Mouse (Mus musculus) lung, embryonic 15.5 days (tissue): ENCODE results near the gene Churc1. TPM values are rescaled to one million over a fixed set of nuclear protein-coding genes. Genes with fewer than 3 reads are reported as not detected.
A peak's percentile ranks its signal among the peaks of the same experiment; 100 is the strongest.

Experiments used
- ATAC-seq: fragments of 200-750 bp; cut with Nextera tagmentation; 2 replicates; pipeline ENCODE4 v1.8.0; 2017; ENCODE audit warnings: moderate number of reproducible peaks, borderline replicate concordance; ENCODE audit not compliant: low FRiP score, low TSS enrichment; ENCODE audit errors: extremely low read depth
- H3K27ac ChIP-seq: fragments of 300-500 bp; sonication (generic); 2 replicates; pipeline ENCODE4 v1.5.1; 2015; ENCODE audit warnings: moderate library complexity, mild to moderate bottlenecking, inconsistent platforms
- H3K27me3 ChIP-seq: fragments of 300-500 bp; sonication (generic); 2 replicates; pipeline ENCODE4 v1.6.1; 2015; ENCODE audit warnings: inconsistent platforms
- H3K36me3 ChIP-seq: fragments of 300-500 bp; sonication (generic); 2 replicates; pipeline ENCODE4 v1.6.1; 2015; ENCODE audit warnings: inconsistent platforms
- H3K4me1 ChIP-seq: fragments of 300-500 bp; sonication (generic); 2 replicates; pipeline ENCODE4 v1.6.1; 2015; ENCODE audit warnings: inconsistent platforms
- H3K4me2 ChIP-seq: fragments of 300-500 bp; sonication (generic); 2 replicates; pipeline ENCODE4 v1.6.1; 2015; ENCODE audit warnings: inconsistent platforms, mild to moderate bottlenecking, moderate library complexity
- H3K4me3 ChIP-seq: fragments of 300-500 bp; sonication (generic); 2 replicates; pipeline ENCODE4 v1.5.1; 2015; ENCODE audit warnings: mild to moderate bottlenecking, inconsistent platforms
- H3K9ac ChIP-seq: fragments of 300-500 bp; sonication (generic); 2 replicates; pipeline ENCODE4 v1.6.1; 2015; ENCODE audit warnings: inconsistent platforms
- H3K9me3 ChIP-seq: fragments of 300-500 bp; sonication (generic); 2 replicates; pipeline ENCODE4 v1.6.1; 2016; ENCODE audit warnings: inconsistent platforms
- WGBS: fragments of 180-500 bp; shearing (Covaris S2); methylation state at CpG from one replicate; pipeline ENCODE4 v1.1.7; 2015; 5-methylcytosine and 5-hydroxymethylcytosine counted together
- polyA plus RNA-seq: library from polyadenylated mRNA; unstranded; fragments of >200 nt; fragmentation: Nextera tagmentation; extraction: Ambion mirVana; gene quantifications from 2 replicates; pipeline ENCODE4 v1.2.1, GENCODE M21; 2015

The Churc1 gene
- polyA plus RNA-seq, 1 experiment from 2014 or later: 139 TPM

DNA sequence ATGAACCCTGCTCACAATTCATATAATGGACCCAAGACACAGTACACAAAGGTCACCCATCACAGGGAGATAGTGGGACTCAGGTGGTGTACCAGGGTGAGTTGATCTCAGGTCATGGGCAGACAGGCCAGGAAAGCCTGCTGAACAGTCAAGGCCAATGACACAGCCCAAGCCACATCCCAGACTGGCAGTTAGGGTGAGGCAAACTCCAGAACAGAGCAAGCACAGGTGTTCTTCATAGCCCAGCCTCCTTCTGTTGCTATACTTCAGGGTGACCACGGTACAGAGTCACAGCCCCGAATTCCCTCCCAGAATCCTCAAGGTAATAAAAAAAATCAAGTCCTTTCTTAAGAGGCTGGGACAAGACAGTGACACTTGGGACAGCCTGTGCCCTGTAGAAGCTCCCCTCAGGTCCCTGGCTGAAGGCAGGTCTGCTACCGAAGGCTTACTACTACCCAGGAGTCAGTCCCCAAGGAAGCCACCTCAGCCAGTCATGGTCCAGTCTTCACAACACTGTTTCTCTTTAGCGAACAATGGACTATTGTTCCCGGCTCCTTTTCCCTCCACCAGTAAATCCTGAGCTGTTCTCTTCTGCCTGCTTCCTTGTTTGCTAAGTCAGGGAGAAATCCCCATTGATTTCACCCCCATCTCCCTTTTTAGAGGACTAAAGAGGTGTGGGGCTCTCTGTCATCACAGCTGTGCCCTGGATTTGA is 32.8 kb downstream of the Churc1 start:
- Histone ChIP-seq H3K9me3 (no peaks in the 10 kb centered on the region), H3K27me3 (no peaks in the 10 kb centered on the region), H3K27ac (no peak overlapping the region), H3K4me1 (peaks cover 8% of the 10 kb centered on the region), H3K4me3 (no peak overlapping the region), H3K36me3 (no peaks in the 10 kb centered on the region), H3K4me2 (no peak overlapping the region), H3K9ac (no peak overlapping the region)
- 56% methylated on average over 5 of the region's 5 CpGs for WGBS
- no peak for ATAC-seq

DNA sequence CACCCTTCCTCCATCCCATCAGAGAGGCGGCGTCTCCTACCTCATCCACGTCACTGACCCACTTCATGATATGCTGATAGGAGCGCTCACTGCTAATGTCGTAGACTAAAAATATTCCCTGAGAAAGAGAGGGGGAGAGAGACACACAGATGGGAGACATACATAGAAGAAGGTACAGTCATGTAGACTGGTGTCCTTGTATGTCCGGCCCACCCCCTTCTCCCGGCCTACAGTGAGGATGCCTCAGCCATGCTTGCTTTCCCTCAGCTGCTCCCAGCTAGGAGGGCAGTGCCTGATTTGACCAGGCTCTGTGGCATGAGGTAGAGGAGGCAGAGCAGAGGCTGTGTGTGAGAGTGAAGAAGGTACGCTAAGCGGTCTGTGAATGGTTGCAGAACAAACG is 37.7 kb downstream of the Churc1 start:
- H3K36me3 ChIP-seq: no peaks in the 10 kb centered on the region
- no peaks in the 10 kb centered on the region for H3K9me3 ChIP-seq
- ATAC-seq: no peak
- peaks cover 8% of the 10 kb centered on the region for H3K4me1 ChIP-seq
- H3K4me3 ChIP-seq: no peak overlapping the region
- no peak overlapping the region for H3K9ac ChIP-seq
- H3K27me3 ChIP-seq: no peaks in the 10 kb centered on the region
- no peak overlapping the region for H3K4me2 ChIP-seq
- H3K27ac ChIP-seq: no peak overlapping the region
- WGBS: 89% methylated on average over 10 of the region's 10 CpGs

DNA sequence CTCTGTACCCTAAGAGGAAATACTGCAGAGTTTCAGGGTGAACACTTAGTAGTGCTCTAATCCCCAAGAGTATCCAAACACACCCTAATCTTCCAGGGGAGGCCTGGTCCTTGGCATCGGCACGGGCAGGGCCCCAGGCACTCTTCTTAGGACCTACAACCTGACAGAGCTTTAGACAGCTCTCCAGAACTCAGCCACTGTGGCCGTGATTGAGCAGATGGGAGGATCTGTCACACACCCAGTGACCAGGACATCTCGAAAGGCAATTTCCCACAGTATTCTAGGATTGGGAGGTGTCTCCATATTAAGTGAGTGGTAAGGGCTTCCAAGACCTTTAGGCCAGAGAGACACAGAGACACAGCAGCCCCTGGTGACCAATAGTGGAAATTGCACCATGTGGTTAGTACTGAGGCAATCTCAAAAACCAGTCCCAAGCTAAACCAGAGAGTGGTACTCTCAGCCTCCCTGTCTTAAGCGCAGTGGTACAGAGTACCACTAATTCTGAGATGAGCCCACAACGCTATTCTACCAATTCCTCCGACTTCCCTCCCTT is 38.4 kb downstream of the Churc1 start:
- Histone ChIP-seq H3K4me2 (no peak overlapping the region), H3K4me3 (no peak overlapping the region), H3K27ac (no peak overlapping the region), H3K4me1 (peaks cover 2% of the 10 kb centered on the region; the same call in 1 of the 2 replicates), H3K27me3 (no peaks in the 10 kb centered on the region), H3K9me3 (no peaks in the 10 kb centered on the region), H3K9ac (no peak overlapping the region), H3K36me3 (no peaks in the 10 kb centered on the region)
- WGBS: 51% methylated on average over 7 of the region's 7 CpGs
- ATAC-seq: peak; percentile 44; the same call in 1 of the 2 replicates

DNA sequence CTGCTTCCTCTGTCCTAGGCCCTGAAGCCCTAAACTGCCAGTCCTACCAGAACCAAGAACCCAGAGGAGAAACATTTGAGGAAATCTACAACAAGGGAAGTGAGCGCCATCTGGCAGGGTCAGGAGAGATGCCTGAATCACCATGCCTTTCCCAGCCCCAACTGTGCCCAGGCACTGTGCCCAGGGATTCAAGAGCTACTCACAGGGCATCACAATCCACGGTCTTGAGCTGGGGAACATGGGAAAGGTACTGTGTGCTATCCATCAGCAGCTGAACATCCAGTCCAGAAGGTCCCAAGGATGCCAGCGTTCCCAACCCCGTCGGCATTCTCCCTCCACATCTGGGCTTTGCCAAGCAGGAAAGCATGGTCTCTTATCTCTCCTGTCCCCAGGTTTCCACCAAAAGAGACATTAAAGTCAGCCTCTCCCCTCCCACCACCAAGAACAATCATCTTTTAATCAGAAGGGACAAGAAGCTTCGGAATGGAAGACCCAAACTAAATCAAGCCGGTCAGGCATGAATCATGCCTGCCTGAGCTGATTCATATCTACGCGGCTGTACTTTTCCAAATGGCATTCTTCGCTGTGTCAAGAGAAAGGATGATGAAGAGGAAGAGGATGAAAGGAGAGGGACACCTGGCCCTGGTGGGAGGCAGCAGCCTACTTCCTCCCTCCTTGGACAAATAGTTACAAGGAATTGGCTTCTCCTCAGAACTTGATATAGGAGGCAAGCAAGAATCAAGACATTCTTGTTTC is 39.9 kb downstream of the Churc1 start:
- H3K4me1 ChIP-seq: no peaks in the 10 kb centered on the region
- H3K4me2 ChIP-seq: no peak overlapping the region
- no peaks in the 10 kb centered on the region for H3K27me3 ChIP-seq
- no peak overlapping the region for H3K27ac ChIP-seq
- H3K9ac ChIP-seq: no peak overlapping the region
- ATAC-seq: no peak
- no peak overlapping the region for H3K4me3 ChIP-seq
- H3K36me3 ChIP-seq: no peaks in the 10 kb centered on the region
- 81% methylated on average over 10 of the region's 10 CpGs for WGBS
- H3K9me3 ChIP-seq: no peaks in the 10 kb centered on the region

DNA sequence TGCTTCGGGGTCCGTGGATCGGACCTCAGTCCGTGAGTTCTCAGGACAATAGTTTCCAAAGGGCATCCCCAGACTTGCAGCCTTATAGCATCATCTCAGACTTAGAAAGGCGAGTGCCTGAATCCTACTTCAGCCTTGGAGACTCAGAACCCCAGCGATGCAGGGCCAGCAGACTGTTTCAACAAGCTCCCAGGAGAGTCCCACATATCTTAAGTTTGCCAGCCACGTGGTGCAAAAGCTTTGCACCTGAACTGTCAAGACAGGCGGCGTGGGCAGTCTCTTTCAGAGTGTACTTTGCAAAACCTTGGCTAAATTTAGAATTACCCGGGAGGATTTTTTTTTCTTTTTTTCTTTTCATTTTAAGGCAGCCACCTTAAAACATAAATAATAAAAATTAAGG is 42.5 kb downstream of the Churc1 start:
- WGBS: 67% methylated on average over 10 of the region's 10 CpGs
- no peak overlapping the region for H3K27ac ChIP-seq
- ATAC-seq: no peak

DNA sequence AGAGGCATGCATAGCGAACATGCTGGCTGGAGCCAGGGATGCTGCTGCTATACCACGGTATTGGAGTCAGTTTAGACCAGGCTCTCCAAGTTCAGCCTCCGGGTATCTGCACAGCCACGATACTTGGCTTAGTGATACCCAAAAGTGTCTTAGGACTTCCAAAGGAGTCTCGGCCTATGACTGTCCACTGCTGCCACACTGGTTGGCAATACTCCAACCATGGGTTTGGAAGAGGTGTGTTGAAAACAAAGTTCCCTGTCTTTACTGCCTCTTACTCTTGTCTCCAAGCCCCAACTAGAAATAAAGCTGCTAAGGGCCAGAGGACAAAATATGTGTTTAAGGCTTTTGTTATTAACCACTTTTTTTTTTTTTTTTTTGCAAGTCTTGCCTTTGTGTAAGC is 45.2 kb downstream of the Churc1 start:
- no peak overlapping the region for H3K9ac ChIP-seq
- WGBS: 74% methylated on average over 5 of the region's 5 CpGs

More for the DNA sequence above, 42.5 kb downstream of the Churc1 start:
- Histone ChIP-seq H3K4me2 (no peak overlapping the region), H3K4me3 (no peak overlapping the region), H3K36me3 (no peaks in the 10 kb centered on the region), H3K4me1 (no peaks in the 10 kb centered on the region), H3K9me3 (no peaks in the 10 kb centered on the region), H3K9ac (no peak overlapping the region), H3K27me3 (no peaks in the 10 kb centered on the region)

GRCm38 (mm10) chr12:76811006-76811405 is 45.7 kb downstream of the Churc1 start:
- 81% methylated on average over 4 of the region's 4 CpGs for WGBS
- Histone ChIP-seq H3K27ac (no peak overlapping the region), H3K36me3 (no peaks in the 10 kb centered on the region), H3K4me1 (no peaks in the 10 kb centered on the region), H3K27me3 (no peaks in the 10 kb centered on the region), H3K4me3 (no peak overlapping the region), H3K9me3 (no peaks in the 10 kb centered on the region), H3K4me2 (no peak overlapping the region), H3K9ac (no peak overlapping the region)
- no peak for ATAC-seq

More for the DNA sequence above, 45.2 kb downstream of the Churc1 start:
- Histone ChIP-seq H3K4me2 (no peak overlapping the region), H3K4me3 (no peak overlapping the region), H3K27me3 (no peaks in the 10 kb centered on the region), H3K9me3 (no peaks in the 10 kb centered on the region), H3K36me3 (no peaks in the 10 kb centered on the region), H3K27ac (no peak overlapping the region), H3K4me1 (no peaks in the 10 kb centered on the region)
- ATAC-seq: no peak

DNA sequence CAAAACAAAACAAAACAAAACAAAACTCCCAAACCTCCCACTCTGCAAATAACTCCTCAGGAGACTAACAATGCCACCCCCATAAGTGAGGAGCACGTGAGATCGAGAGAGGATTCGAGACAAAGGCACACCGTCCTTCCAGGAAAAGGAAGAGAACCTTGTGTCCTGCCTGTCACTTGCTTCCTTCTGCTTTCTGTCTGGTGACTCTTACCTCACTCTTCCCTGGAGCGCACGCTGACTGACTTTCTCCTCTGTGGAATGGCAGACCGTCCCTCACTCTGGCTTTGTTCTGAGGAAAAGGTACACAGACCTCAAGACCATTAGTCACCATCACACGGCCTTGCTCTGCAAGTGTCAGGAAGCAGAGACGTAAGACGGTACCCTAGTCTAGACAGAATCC is 48.2 kb downstream of the Churc1 start:
- H3K4me3 ChIP-seq: no peak overlapping the region
- no peak overlapping the region for H3K9ac ChIP-seq
- no peak overlapping the region for H3K4me2 ChIP-seq
- H3K27ac ChIP-seq: no peak overlapping the region
- WGBS: 60% methylated on average over 10 of the region's 10 CpGs
- H3K36me3 ChIP-seq: no peaks in the 10 kb centered on the region
- ATAC-seq: no peak
- H3K27me3 ChIP-seq: no peaks in the 10 kb centered on the region
- peaks cover 13% of the 10 kb centered on the region for H3K4me1 ChIP-seq
- H3K9me3 ChIP-seq: no peaks in the 10 kb centered on the region

DNA sequence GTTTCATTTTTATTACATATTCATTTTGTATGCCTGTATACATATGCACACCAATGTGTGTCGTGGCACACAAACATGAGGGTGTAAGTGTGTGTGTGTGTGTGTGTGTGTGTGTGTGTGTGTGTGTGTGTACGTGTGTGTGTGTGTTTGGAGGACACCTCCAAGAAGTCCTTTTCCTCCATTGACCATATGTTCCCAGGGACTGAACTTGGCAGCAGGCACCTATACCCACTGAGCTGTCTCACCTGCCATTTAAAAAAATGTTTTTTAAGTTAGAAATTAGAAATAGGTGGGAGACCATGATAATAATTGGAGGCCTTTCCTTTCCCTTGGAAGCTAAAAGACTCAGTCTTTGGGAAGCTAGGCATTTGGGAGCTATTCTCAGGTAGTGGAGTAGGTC is 48.8 kb downstream of the Churc1 start:
- Histone ChIP-seq H3K4me2 (no peak overlapping the region), H3K27ac (no peak overlapping the region), H3K27me3 (no peaks in the 10 kb centered on the region), H3K9me3 (no peaks in the 10 kb centered on the region), H3K4me3 (no peak overlapping the region), H3K36me3 (no peaks in the 10 kb centered on the region), H3K4me1 (peaks cover 19% of the 10 kb centered on the region), H3K9ac (no peak overlapping the region)
- ATAC-seq: no peak
- 86% methylated on average over 2 of the region's 2 CpGs for WGBS

DNA sequence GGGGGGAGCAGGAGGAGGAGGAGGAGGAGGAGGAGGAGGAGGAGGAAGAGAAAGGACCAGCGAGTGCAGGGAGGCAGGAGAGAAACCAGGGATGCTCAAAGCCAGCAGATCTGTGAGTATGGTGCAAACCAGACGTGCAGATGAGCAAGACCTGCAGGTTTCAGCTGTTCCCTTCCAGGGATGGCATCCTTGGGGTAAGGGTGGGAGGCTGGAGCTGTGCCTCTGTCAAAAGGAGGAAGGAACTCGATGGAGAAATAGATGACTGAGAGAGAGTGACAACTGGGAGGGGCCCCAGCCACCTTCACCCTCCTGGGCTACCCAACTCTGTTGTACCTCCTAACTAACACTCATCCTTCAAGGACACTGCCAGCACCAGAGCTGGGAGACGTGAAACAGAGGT is 51.4 kb downstream of the Churc1 start:
- Histone ChIP-seq H3K27ac (peak overlapping the region; percentile 91; the same call in 1 of the 2 replicates), H3K4me1 (peaks cover 45% of the 10 kb centered on the region), H3K9me3 (no peaks in the 10 kb centered on the region), H3K4me2 (no peak overlapping the region), H3K27me3 (no peaks in the 10 kb centered on the region), H3K9ac (no peak overlapping the region), H3K36me3 (no peaks in the 10 kb centered on the region), H3K4me3 (no peak overlapping the region)
- no peak for ATAC-seq
- WGBS: 35% methylated on average over 4 of the region's 4 CpGs

- ATAC-seq: no peak
- Histone ChIP-seq H3K27me3 (no peaks in the 10 kb centered on the region), H3K4me1 (peaks cover 46% of the 10 kb centered on the region), H3K4me2 (no peak overlapping the region), H3K4me3 (no peak overlapping the region), H3K36me3 (no peaks in the 10 kb centered on the region), H3K27ac (peak overlapping the region; percentile 91), H3K9ac (no peak overlapping the region), H3K9me3 (no peaks in the 10 kb centered on the region)
- 36% methylated on average over 4 of the region's 4 CpGs for WGBS
Observed at GRCm38 (mm10) chr12:76817176-76817575, 51.8 kb downstream of the Churc1 start.

GRCm38 (mm10) chr12:76818120-76818519 is 52.8 kb downstream of the Churc1 start:
- peak overlapping the region; percentile 13; the same call in 1 of the 2 replicates for H3K4me2 ChIP-seq
- no peak overlapping the region for H3K9ac ChIP-seq
- WGBS: 50% methylated on average over 4 of the region's 4 CpGs
- no peaks in the 10 kb centered on the region for H3K36me3 ChIP-seq
- peak overlapping the region; percentile 91 for H3K27ac ChIP-seq
- H3K4me3 ChIP-seq: no peak overlapping the region
- peak; percentile 63 for ATAC-seq
- no peaks in the 10 kb centered on the region for H3K27me3 ChIP-seq
- peaks cover 50% of the 10 kb centered on the region for H3K4me1 ChIP-seq
- no peaks in the 10 kb centered on the region for H3K9me3 ChIP-seq
